13 mouse cellular contexts compared by ENCODE assay signal in genomic region chr5:142469796-142470195, GRCm38 (mm10).
"Had no signal": no experiment of that assay in that cellular context is flagged by ENCODE, and none has a peak within 500 bp of the region (broad histone marks: within the 10 kb centered on the region; RNA-seq: fewer than 3 reads in every experiment).

No protein-coding gene starts in this region.

- H3K27me3 ChIP-seq: liver, embryonic 12.5 days; lung, embryonic 15.5 days; midbrain, embryonic 12.5 days; neural tube, embryonic 13.5 days had no signal

- H3K4me3 ChIP-seq: left cerebral cortex, adult 2 months; limb, embryonic 10.5 days; liver, embryonic 12.5 days; lung, embryonic 15.5 days; midbrain, embryonic 12.5 days; neural tube, embryonic 13.5 days had no signal

- H3K9ac ChIP-seq: liver, embryonic 12.5 days; lung, embryonic 15.5 days; midbrain, embryonic 12.5 days; neural tube, embryonic 13.5 days had no signal

- H3K9me3 ChIP-seq: limb, embryonic 10.5 days; liver, embryonic 12.5 days; lung, embryonic 15.5 days; midbrain, embryonic 12.5 days; neural tube, embryonic 13.5 days had no signal

- H3K27ac ChIP-seq: left cerebral cortex, adult 2 months; limb, embryonic 10.5 days; liver, embryonic 12.5 days; lung, embryonic 15.5 days; midbrain, embryonic 12.5 days; neural tube, embryonic 13.5 days had no signal

- DNase-seq: kidney, postnatal 25 days; lung, postnatal 14 days; retina, postnatal 1 day; right cerebral cortex, postnatal 4 days; spleen, adult 18-20 months; thymus, adult 18-20 months; thymus, postnatal 14 days had no signal
